Comparison of ENCODE assay signal across 1 mouse cellular context in the genomic region with DNA sequence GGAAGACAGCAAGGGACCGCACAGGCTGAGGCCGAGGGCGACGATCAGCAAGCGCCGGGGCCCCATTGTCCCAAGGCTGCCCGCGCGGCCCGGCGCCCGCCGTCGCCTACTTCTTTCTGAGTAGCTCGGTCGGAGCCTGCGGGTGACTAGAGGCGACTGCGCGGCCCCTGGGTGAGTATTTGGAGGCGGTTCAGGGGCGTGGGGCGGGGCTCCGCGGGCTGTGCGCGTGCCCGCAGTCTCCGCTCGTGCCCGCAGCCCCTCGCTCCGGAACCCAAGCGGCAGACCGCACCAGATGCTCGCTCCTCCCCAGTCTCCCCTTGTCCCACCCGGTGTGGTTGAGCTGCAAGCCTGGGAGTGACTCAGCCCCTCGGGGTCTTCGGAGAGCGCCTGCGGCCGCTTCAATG.
A peak's percentile ranks its signal among the peaks of the same experiment; 100 is the strongest.
TF ChIP-seq lines count a peak whose summit lies in the region.

Gene F2r (minus strand): TSS at position 179 of the 404 bp plus-strand sequence.

TF ChIP-seq in MEL, 35 proteins besides CTCF, POLR2A, EP300 and RAD21 (continued from another document):
- TF ChIP-seq TAL1 (IDR thresholded peaks at IDR 0.05; ENCODE audit: low read length), result peak; percentile 15; the same call in 1 of the 2 replicates
- TF ChIP-seq HCFC1 (IDR thresholded peaks at IDR 0.05; ENCODE audit: low read depth, low read length), result 0 out of 2 replicates have a peak, but pooled peaks have one; percentile 25
- peak; percentile 96 for TF ChIP-seq UBTF (IDR thresholded peaks at IDR 0.05; ENCODE audit: borderline replicate concordance, insufficient read depth, low read depth, low read length)
